ENCODE assay signal across 28 mouse cellular contexts in the genomic region with DNA sequence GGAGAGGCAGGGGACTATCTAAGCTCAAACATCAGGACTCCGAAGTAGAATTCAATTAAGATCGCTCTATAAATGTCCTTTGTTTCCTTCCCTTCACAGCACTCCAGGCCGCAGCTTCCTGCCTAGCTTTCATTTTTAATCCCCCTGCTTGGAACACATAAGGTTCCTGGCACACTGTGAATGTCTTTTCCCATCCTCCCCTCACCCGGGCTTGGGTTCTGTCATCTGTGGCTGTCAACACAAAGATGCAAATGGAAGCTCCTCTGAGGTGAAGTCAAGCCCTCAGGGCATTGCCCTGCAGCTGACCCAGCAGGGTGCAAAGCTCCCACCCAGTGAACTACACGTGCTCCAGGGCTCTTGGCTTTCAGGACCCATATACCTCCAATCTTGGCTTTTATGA. TPM values are rescaled to one million over a fixed set of nuclear protein-coding genes. Genes with fewer than 3 reads are reported as not detected.
A peak's percentile ranks its signal among the peaks of the same experiment; 100 is the strongest.
DNase-seq lines count a peak whose midpoint lies in the region; ATAC-seq and TF ChIP-seq lines count a peak whose summit lies in the region.
"Had no signal": no experiment of that assay in that cellular context is flagged by ENCODE, and none has a peak within 500 bp of the region (broad histone marks: within the 10 kb centered on the region; RNA-seq: fewer than 3 reads in every experiment).

No protein-coding gene starts in this region.

- TF ChIP-seq CTCF in lung, adult 2 months (IDR thresholded peaks at IDR 0.05; ENCODE audit: insufficient read depth, low read length): no peak

- H3K36me3 ChIP-seq in forebrain, embryonic 16.5 days (ENCODE audit: control insufficient read depth, insufficient read depth): no peaks in the 10 kb centered on the region
- no peaks in the 10 kb centered on the region for H3K36me3 ChIP-seq in forebrain, embryonic 12.5 days (replicated peaks)
- H3K36me3 ChIP-seq: limb, embryonic 12.5 days; liver, embryonic 15.5 days; lung, embryonic 15.5 days; midbrain, embryonic 12.5 days had no signal

- no peak for TF ChIP-seq POLR2A in lung, adult 2 months (IDR thresholded peaks at IDR 0.05; ENCODE audit: borderline replicate concordance, extremely low read depth, low read depth, low read length)

- H3K4me1 ChIP-seq in forebrain, embryonic 16.5 days (replicated peaks; ENCODE audit: control insufficient read depth, insufficient read depth, low read length): peaks cover 22% of the 10 kb centered on the region
- peaks cover 6% of the 10 kb centered on the region for H3K4me1 ChIP-seq in forebrain, embryonic 12.5 days
- no peaks in the 10 kb centered on the region for H3K4me1 ChIP-seq in lung, adult 2 months (ENCODE audit: control insufficient read depth, insufficient read depth, low read length)
- H3K4me1 ChIP-seq: limb, embryonic 12.5 days; liver, embryonic 15.5 days; lung, embryonic 15.5 days had no signal

- intact Hi-C loops in left cerebral cortex, postnatal 4 days (cut with DNase I): loop anchor here (10.0 kb wide), 1 partner anchor 478 kb away; no protein-coding TSS in a partner anchor

- no peak overlapping the region for H3K4me3 ChIP-seq in forebrain, embryonic 16.5 days (replicated peaks; ENCODE audit: low read length)
- no peak overlapping the region for H3K4me3 ChIP-seq in forebrain, embryonic 12.5 days (replicated peaks)
- no peak overlapping the region for H3K4me3 ChIP-seq in lung, adult 2 months (replicated peaks; ENCODE audit: extremely low read depth, low read depth, low read length)
- H3K4me3 ChIP-seq: erythroblast, embryonic 14.5 days; gastrocnemius, adult 2 months; limb, embryonic 12.5 days; liver, embryonic 15.5 days; lung, embryonic 15.5 days; midbrain, embryonic 12.5 days had no signal

- no peak overlapping the region for H3K27ac ChIP-seq in forebrain, embryonic 16.5 days (ENCODE audit: low read length)
- no peak overlapping the region for H3K27ac ChIP-seq in forebrain, embryonic 12.5 days
- H3K27ac ChIP-seq: gastrocnemius, adult 2 months; limb, embryonic 12.5 days; liver, embryonic 15.5 days; lung, embryonic 15.5 days; midbrain, embryonic 12.5 days had no signal

- DNase-seq in left cerebral cortex, postnatal 4 days: peak; percentile 17
- no peak for DNase-seq in left cerebral cortex, adult 11 months (ENCODE audit: low spot score)
- peak; percentile 46 for DNase-seq in ES-CJ7 (ENCODE audit: low read depth, low spot score)
- DNase-seq in ZHBTc4 (ENCODE audit: low read depth, low spot score): peak; percentile 87
- no peak for DNase-seq in lung, adult 2 months
- DNase-seq in layer of hippocampus, postnatal 10 days (ENCODE audit: low spot score in 2 of 2): no peak
- DNase-seq: adrenal gland, postnatal 14 days; cerebellum, adult 11-12 months; cerebellum, adult 9-11 months; gastrocnemius, adult 2 months; gastrocnemius, postnatal 36 days; heart, postnatal 14 days; kidney, adult 9 months; kidney, postnatal 10 days; right cerebral cortex, adult 18-20 months; spleen, adult 18-20 months; thymus, postnatal 14 days had no signal

- WGBS in forebrain, embryonic 16.5 days: 19% methylated on average over 5 of the region's 5 CpGs
- WGBS in forebrain, embryonic 12.5 days: 53% methylated on average over 5 of the region's 5 CpGs
- 45% methylated on average over 5 of the region's 5 CpGs for WGBS in lung, adult 2 months

- H3K4me2 ChIP-seq in forebrain, embryonic 16.5 days (ENCODE audit: low read length): no peak overlapping the region
- H3K4me2 ChIP-seq in forebrain, embryonic 12.5 days: no peak overlapping the region
- H3K4me2 ChIP-seq: limb, embryonic 12.5 days; liver, embryonic 15.5 days; lung, embryonic 15.5 days; midbrain, embryonic 12.5 days had no signal

- 0 out of 2 replicates have a peak, but pooled peaks have one; percentile 30 for ATAC-seq in forebrain, embryonic 16.5 days
- no peak for ATAC-seq in forebrain, embryonic 12.5 days (ENCODE audit: low FRiP score)
- ATAC-seq: intestine, postnatal 0 days had no signal

- no peak overlapping the region for H3K9ac ChIP-seq in forebrain, embryonic 16.5 days (replicated peaks; ENCODE audit: low read depth, low read length)
- no peak overlapping the region for H3K9ac ChIP-seq in forebrain, embryonic 12.5 days
- H3K9ac ChIP-seq: limb, embryonic 12.5 days; liver, embryonic 15.5 days; lung, embryonic 15.5 days; midbrain, embryonic 12.5 days had no signal

- H3K9me3 ChIP-seq in forebrain, embryonic 16.5 days (ENCODE audit: control insufficient read depth, low read length): no peaks in the 10 kb centered on the region
- no peaks in the 10 kb centered on the region for H3K9me3 ChIP-seq in forebrain, embryonic 12.5 days
- H3K9me3 ChIP-seq: limb, embryonic 12.5 days; liver, embryonic 15.5 days; lung, embryonic 15.5 days; midbrain, embryonic 12.5 days had no signal

- H3K27me3 ChIP-seq in forebrain, embryonic 16.5 days (replicated peaks; ENCODE audit: control insufficient read depth, insufficient read depth, low read length): no peaks in the 10 kb centered on the region
- H3K27me3 ChIP-seq in forebrain, embryonic 12.5 days: no peaks in the 10 kb centered on the region
- H3K27me3 ChIP-seq: limb, embryonic 12.5 days; liver, embryonic 15.5 days; lung, embryonic 15.5 days; midbrain, embryonic 12.5 days had no signal

RNA-seq across cellular contexts. Expression of a gene that starts 43.5 kb away (rescaled TPM):
- 0.12 TPM in 1 of 2 replicates, not detected in the other for polyA plus RNA-seq in forebrain, embryonic 16.5 days (2015; fragmentation: Nextera tagmentation; extraction: Ambion mirVana)
- polyA plus RNA-seq in forebrain, embryonic 12.5 days (2016; fragmentation: Nextera tagmentation; extraction: Ambion mirVana): 0.28 and 0.47 TPM in 2 replicates
- total RNA-seq in left cerebral cortex, postnatal 4 days (2021): under 1 TPM; 0.46 to 0.56 TPM
- polyA plus RNA-seq in lung, adult 2 months (2012; rRNA removed): 6.4 and 8.1 TPM in 2 replicates
- under 1 TPM; 0.67 to 0.80 TPM for total RNA-seq in layer of hippocampus, postnatal 10 days (2021)
- total RNA-seq: adrenal gland, postnatal 14 days; liver, adult 2 months; megakaryocyte progenitor cell, adult 5-6 weeks had no signal
- polyA plus RNA-seq: erythroblast, embryonic 14.5 days; large intestine, adult 2 months; liver, adult 2 months had no signal

Comparison
In these comparisons a context has a peak if more than half of its experiments do, and no peak if none do; other contexts are left out.
1. DNase-seq: peak in left cerebral cortex, postnatal 4 days (single experiment), ES-CJ7 (single experiment) and ZHBTc4 (single experiment); none in left cerebral cortex, adult 11 months (single experiment), lung, adult 2 months (single experiment) and layer of hippocampus, postnatal 10 days (0 of 2).